Mouse (Mus musculus): ENCODE data around the gene Eif3c. TPM values are rescaled to one million over a fixed set of nuclear protein-coding genes. Genes with fewer than 3 reads are reported as not detected.

Gene Eif3c
- 119 TPM for polyA plus RNA-seq (2014; fragmentation: Illumina TruSeq; extraction: RNeasy Lipid Tissue Mini Kit (QIAGEN cat#74804); ENCODE audit: low read depth, low replicate concordance)

GRCm38 (mm10) chr7:126566094-126566765 is at the start of gene Eif3c:
Eif3c (minus strand) TSS chr7:126566411.

GRCm38 (mm10) chr7:126594862-126595561 is 28.8 kb upstream of the Eif3c start, which contains the start of gene Il27:
Il27 (minus strand) TSS chr7:126594941.

DNA sequence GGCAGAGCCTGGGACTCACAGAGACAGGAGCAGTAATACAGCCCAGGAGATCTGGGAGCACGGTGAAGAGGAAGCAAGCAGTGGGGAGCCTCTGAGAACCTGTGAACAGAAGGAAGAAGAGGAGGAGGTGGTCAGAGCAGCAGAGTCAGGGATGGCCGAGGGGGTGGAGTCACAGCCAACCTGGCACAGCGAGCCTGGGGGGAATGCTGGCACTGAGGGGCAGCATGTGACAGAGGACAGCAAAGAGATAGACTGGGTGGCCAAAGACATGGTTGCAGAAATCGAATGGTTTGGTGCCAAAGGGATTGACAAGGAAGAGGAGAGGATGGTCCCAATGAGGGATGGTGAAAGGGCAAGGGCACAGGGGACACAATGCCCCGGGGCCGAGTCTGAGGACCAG is 19.5 kb upstream of the Eif3c start, which contains the start of gene Cln3:
Gene Cln3, minus strand, starts transcription at position 101 of the 400 bp plus-strand sequence.

DNA sequence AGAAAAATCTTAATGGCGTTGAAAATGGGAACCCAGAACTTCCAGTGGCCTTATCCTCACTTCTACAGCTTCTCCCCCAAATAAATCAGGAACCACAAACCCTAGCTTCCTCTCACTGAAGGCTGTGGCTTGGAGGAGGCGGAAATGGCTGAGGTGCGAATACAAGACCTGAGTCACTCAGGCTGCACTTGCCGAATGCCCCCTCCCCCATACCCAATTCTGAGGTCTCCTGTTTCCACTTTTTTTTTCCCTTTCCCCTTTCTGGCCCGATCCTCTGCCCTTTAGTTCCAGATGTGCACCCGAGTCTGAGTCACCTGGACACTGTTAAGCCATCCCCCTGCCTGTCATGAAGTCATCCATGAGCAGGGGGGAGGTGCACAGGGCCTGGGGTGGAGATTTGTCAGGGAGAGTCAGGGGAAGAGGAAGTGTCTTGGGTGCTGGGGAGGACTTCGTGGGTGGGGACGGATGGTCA is 18.3 kb upstream of the Eif3c start, which contains the start of gene Apobr:
Gene Apobr, plus strand, starts transcription at position 437 of the 472 bp plus-strand sequence.

DNA sequence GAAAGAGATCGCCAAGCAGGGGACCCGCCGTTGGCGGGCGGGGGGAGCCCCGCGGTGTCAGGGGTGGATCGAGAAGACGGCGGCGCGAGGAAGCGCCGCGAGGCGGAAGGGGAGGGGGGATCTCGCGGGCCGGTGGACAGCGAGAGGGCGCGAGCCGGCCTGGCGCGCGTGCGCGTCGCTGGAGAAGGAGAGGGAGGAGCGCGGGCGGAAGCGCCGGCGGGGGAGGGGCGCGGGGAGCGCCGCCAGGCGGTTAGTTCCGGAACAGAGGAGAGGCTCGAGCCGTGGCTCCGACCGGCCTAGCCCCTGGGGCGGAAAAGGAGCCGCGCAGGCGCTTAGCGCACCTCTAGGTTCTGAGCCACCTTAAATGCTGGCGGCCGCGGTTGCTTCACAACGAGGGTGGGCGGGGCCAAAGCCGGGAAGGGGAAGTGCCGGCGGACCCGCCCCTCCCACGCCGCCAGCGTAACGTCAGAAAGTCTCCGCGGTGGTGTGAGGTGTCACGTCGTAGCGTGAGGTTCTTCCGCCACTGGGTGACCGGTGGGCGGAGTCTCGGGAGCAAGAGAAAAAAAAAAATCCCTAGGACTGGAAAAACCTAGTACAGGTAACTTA is 62.8 kb downstream of the Eif3c start, which contains the start of gene Atxn2l:
Gene Atxn2l, minus strand, starts transcription at position 165 of the 606 bp plus-strand sequence.

Other genes starting within 250 kb of the Eif3c start
- 8.0 TPM for gene Lat, start 196.8 kb downstream of the Eif3c start, polyA plus RNA-seq (2014; fragmentation: Illumina TruSeq; extraction: RNeasy Lipid Tissue Mini Kit (QIAGEN cat#74804); ENCODE audit: low read depth, low replicate concordance)
- 38.3 TPM for gene Spns1, start 189.0 kb downstream of the Eif3c start, polyA plus RNA-seq (2014; fragmentation: Illumina TruSeq; extraction: RNeasy Lipid Tissue Mini Kit (QIAGEN cat#74804); ENCODE audit: low read depth, low replicate concordance)
- 6.3 TPM for gene Nfatc2ip, start 169.7 kb downstream of the Eif3c start, polyA plus RNA-seq (2014; fragmentation: Illumina TruSeq; extraction: RNeasy Lipid Tissue Mini Kit (QIAGEN cat#74804); ENCODE audit: low read depth, low replicate concordance)
- gene Cd19, start 151.5 kb downstream of the Eif3c start, polyA plus RNA-seq (2014; fragmentation: Illumina TruSeq; extraction: RNeasy Lipid Tissue Mini Kit (QIAGEN cat#74804); ENCODE audit: low read depth, low replicate concordance): 0.32 TPM
- 23.2 TPM for gene Rabep2, start 137.7 kb downstream of the Eif3c start, polyA plus RNA-seq (2014; fragmentation: Illumina TruSeq; extraction: RNeasy Lipid Tissue Mini Kit (QIAGEN cat#74804); ENCODE audit: low read depth, low replicate concordance)
- 0.65 TPM for gene Atp2a1, start 103.3 kb downstream of the Eif3c start, polyA plus RNA-seq (2014; fragmentation: Illumina TruSeq; extraction: RNeasy Lipid Tissue Mini Kit (QIAGEN cat#74804); ENCODE audit: low read depth, low replicate concordance)
- 33.4 TPM for gene Sh2b1, start 91.0 kb downstream of the Eif3c start, polyA plus RNA-seq (2014; fragmentation: Illumina TruSeq; extraction: RNeasy Lipid Tissue Mini Kit (QIAGEN cat#74804); ENCODE audit: low read depth, low replicate concordance)
- 73.7 TPM for gene Tufm, start 79.0 kb downstream of the Eif3c start, polyA plus RNA-seq (2014; fragmentation: Illumina TruSeq; extraction: RNeasy Lipid Tissue Mini Kit (QIAGEN cat#74804); ENCODE audit: low read depth, low replicate concordance)
- gene Atxn2l, start 63.0 kb downstream of the Eif3c start, polyA plus RNA-seq (2014; fragmentation: Illumina TruSeq; extraction: RNeasy Lipid Tissue Mini Kit (QIAGEN cat#74804); ENCODE audit: low read depth, low replicate concordance): 84.6 TPM
- 34.2 TPM for gene Apobr, start 18.5 kb upstream of the Eif3c start, polyA plus RNA-seq (2014; fragmentation: Illumina TruSeq; extraction: RNeasy Lipid Tissue Mini Kit (QIAGEN cat#74804); ENCODE audit: low read depth, low replicate concordance)
- gene Cln3, start 19.4 kb upstream of the Eif3c start, polyA plus RNA-seq (2014; fragmentation: Illumina TruSeq; extraction: RNeasy Lipid Tissue Mini Kit (QIAGEN cat#74804); ENCODE audit: low read depth, low replicate concordance): 55.2 TPM
- 0.42 TPM for gene Il27, start 28.5 kb upstream of the Eif3c start, polyA plus RNA-seq (2014; fragmentation: Illumina TruSeq; extraction: RNeasy Lipid Tissue Mini Kit (QIAGEN cat#74804); ENCODE audit: low read depth, low replicate concordance)
- 112 TPM for gene Nupr1, start 64.5 kb upstream of the Eif3c start, polyA plus RNA-seq (2014; fragmentation: Illumina TruSeq; extraction: RNeasy Lipid Tissue Mini Kit (QIAGEN cat#74804); ENCODE audit: low read depth, low replicate concordance)
- gene Sgf29, start 82.9 kb upstream of the Eif3c start, polyA plus RNA-seq (2014; fragmentation: Illumina TruSeq; extraction: RNeasy Lipid Tissue Mini Kit (QIAGEN cat#74804); ENCODE audit: low read depth, low replicate concordance): 23.6 TPM
- gene Sult1a1, start 110.0 kb upstream of the Eif3c start, polyA plus RNA-seq (2014; fragmentation: Illumina TruSeq; extraction: RNeasy Lipid Tissue Mini Kit (QIAGEN cat#74804); ENCODE audit: low read depth, low replicate concordance): 157 TPM
- 28.1 TPM for gene Bola2, start 129.0 kb upstream of the Eif3c start, polyA plus RNA-seq (2014; fragmentation: Illumina TruSeq; extraction: RNeasy Lipid Tissue Mini Kit (QIAGEN cat#74804); ENCODE audit: low read depth, low replicate concordance)
- 15.2 TPM for gene Slx1b, start 129.4 kb upstream of the Eif3c start, polyA plus RNA-seq (2014; fragmentation: Illumina TruSeq; extraction: RNeasy Lipid Tissue Mini Kit (QIAGEN cat#74804); ENCODE audit: low read depth, low replicate concordance)
- 29.4 TPM for gene Coro1a, start 141.4 kb upstream of the Eif3c start, polyA plus RNA-seq (2014; fragmentation: Illumina TruSeq; extraction: RNeasy Lipid Tissue Mini Kit (QIAGEN cat#74804); ENCODE audit: low read depth, low replicate concordance)
- gene Mapk3, start 193.2 kb upstream of the Eif3c start, polyA plus RNA-seq (2014; fragmentation: Illumina TruSeq; extraction: RNeasy Lipid Tissue Mini Kit (QIAGEN cat#74804); ENCODE audit: low read depth, low replicate concordance): 92.1 TPM
- gene Gdpd3, start 199.9 kb upstream of the Eif3c start, polyA plus RNA-seq (2014; fragmentation: Illumina TruSeq; extraction: RNeasy Lipid Tissue Mini Kit (QIAGEN cat#74804); ENCODE audit: low read depth, low replicate concordance): 3.7 TPM
- 135 TPM for gene Ypel3, start 210.5 kb upstream of the Eif3c start, polyA plus RNA-seq (2014; fragmentation: Illumina TruSeq; extraction: RNeasy Lipid Tissue Mini Kit (QIAGEN cat#74804); ENCODE audit: low read depth, low replicate concordance)
- gene Tbx6, start 215.1 kb upstream of the Eif3c start, polyA plus RNA-seq (2014; fragmentation: Illumina TruSeq; extraction: RNeasy Lipid Tissue Mini Kit (QIAGEN cat#74804); ENCODE audit: low read depth, low replicate concordance): 1.4 TPM
- gene Ppp4c, start 226.1 kb upstream of the Eif3c start, polyA plus RNA-seq (2014; fragmentation: Illumina TruSeq; extraction: RNeasy Lipid Tissue Mini Kit (QIAGEN cat#74804); ENCODE audit: low read depth, low replicate concordance): 76.2 TPM
- 5.7 TPM for gene Fam57b, start 231.3 kb upstream of the Eif3c start, polyA plus RNA-seq (2014; fragmentation: Illumina TruSeq; extraction: RNeasy Lipid Tissue Mini Kit (QIAGEN cat#74804); ENCODE audit: low read depth, low replicate concordance)